Mouse (Mus musculus) E14TG2a.4 (cell line): ENCODE data around the gene Pycard.

Experiments
- CTCF ChIP-seq: conservative IDR thresholded peaks from 2 replicates; pipeline ENCODE4 v1.5.1; 2014; ENCODE audit warnings: low read length
- NANOG ChIP-seq: IDR thresholded peaks from 2 replicates; pipeline ENCODE4 v1.6.1; 2014; ENCODE audit warnings: borderline replicate concordance, low read length, mixed read lengths

GRCm38 (mm10) chr7:127952864-127953581 is 40.6 kb downstream of the Pycard start:
- no peak for TF ChIP-seq CTCF
- TF ChIP-seq NANOG = no peak
